Mouse (Mus musculus) liver, embryonic 11.5 days (tissue): ENCODE measurements around the gene Kirrel. TPM values are rescaled to one million over a fixed set of nuclear protein-coding genes. Genes with fewer than 3 reads are reported as not detected.
A peak's percentile ranks its signal among the peaks of the same experiment; 100 is the strongest.

Source experiments
- ATAC-seq: fragments of 200-750 bp; cut with Nextera tagmentation; replicated peaks from 2 replicates; pipeline ENCODE4 v1.8.0; 2017; ENCODE audit warnings: moderate number of reproducible peaks, mild to moderate bottlenecking, moderate TSS enrichment, moderate library complexity; ENCODE audit not compliant: low FRiP score
- DNase-seq: peaks from one replicate; pipeline ENCODE4 v3.0.0-alpha.2; 2017; ENCODE audit warnings: low spot score
- H3K27ac ChIP-seq: fragments of 300-500 bp; sonication (generic); 2 replicates; pipeline ENCODE4 v1.5.1; 2014; ENCODE audit warnings: mild to moderate bottlenecking, low read depth, low read length, control low read depth
- H3K27me3 ChIP-seq: fragments of 300-500 bp; sonication (generic); replicated peaks from 2 replicates; pipeline ENCODE4 v1.6.1; 2014; ENCODE audit warnings: low read length, mixed read lengths; ENCODE audit not compliant: control insufficient read depth, insufficient read depth
- H3K36me3 ChIP-seq: fragments of 300-500 bp; sonication (generic); 2 replicates; pipeline ENCODE4 v1.6.1; 2014; ENCODE audit warnings: mild to moderate bottlenecking, low read length, moderate library complexity, mixed read lengths; ENCODE audit not compliant: control insufficient read depth, insufficient read depth
- H3K4me1 ChIP-seq: fragments of 300-500 bp; sonication (generic); replicated peaks from 2 replicates; pipeline ENCODE4 v1.6.1; 2014; ENCODE audit warnings: low read length, mixed read lengths; ENCODE audit not compliant: control insufficient read depth, insufficient read depth
- H3K4me2 ChIP-seq: fragments of 300-500 bp; sonication (generic); 2 replicates; pipeline ENCODE4 v1.6.1; 2014; ENCODE audit warnings: mild to moderate bottlenecking, control low read depth, moderate library complexity
- H3K4me3 ChIP-seq: fragments of 300-500 bp; sonication (generic); 2 replicates; pipeline ENCODE4 v1.5.1; 2014; ENCODE audit warnings: low read depth, low read length, control low read depth
- H3K9ac ChIP-seq: fragments of 300-500 bp; sonication (generic); 2 replicates; pipeline ENCODE4 v1.6.1; 2014; ENCODE audit warnings: low read depth, low read length, control low read depth
- H3K9me3 ChIP-seq: fragments of 300-500 bp; sonication (generic); 2 replicates; pipeline ENCODE4 v1.6.1; 2016; ENCODE audit warnings: low read length, inconsistent platforms, mixed read lengths; ENCODE audit not compliant: control insufficient read depth
- WGBS: fragments of 180-500 bp; shearing (Covaris S2); extraction: QIAGEN DNeasy Blood & Tissue Kit; methylation state at CpG from one replicate; pipeline ENCODE4 v1.1.7; 2014; 5-methylcytosine and 5-hydroxymethylcytosine counted together
- polyA plus RNA-seq: library from polyadenylated mRNA; unstranded; fragments of >200 nt; fragmentation: Nextera tagmentation; extraction: Ambion mirVana; gene quantifications from 2 replicates; pipeline ENCODE4 v1.2.1, GENCODE M21; 2014

Kirrel gene
- polyA plus RNA-seq, 1 experiment from 2014 or later: 3.6 TPM

GRCm38 (mm10) chr3:87152111-87152738 lies 22.3 kb downstream of the Kirrel start:
- Histone ChIP-seq H3K4me2 (no peak overlapping the region), H3K4me1 (peaks cover 12% of the 10 kb centered on the region), H3K9me3 (no peaks in the 10 kb centered on the region), H3K27me3 (no peaks in the 10 kb centered on the region), H3K27ac (peak overlapping the region; percentile 16; the same call in 1 of the 2 replicates), H3K36me3 (no peaks in the 10 kb centered on the region), H3K4me3 (no peak overlapping the region), H3K9ac (no peak overlapping the region)
- DNase-seq (no peak), ATAC-seq (no peak)
- WGBS: 77% methylated on average over 4 of the region's 4 CpGs

GRCm38 (mm10) chr3:87151294-87151826 lies 23.2 kb downstream of the Kirrel start:
- Histone ChIP-seq H3K27me3 (no peaks in the 10 kb centered on the region), H3K9me3 (no peaks in the 10 kb centered on the region), H3K4me2 (no peak overlapping the region), H3K27ac (peak overlapping the region; percentile 90), H3K36me3 (no peaks in the 10 kb centered on the region), H3K4me1 (peaks cover 9% of the 10 kb centered on the region), H3K4me3 (no peak overlapping the region), H3K9ac (no peak overlapping the region)
- WGBS: 70% methylated on average over 2 of the region's 2 CpGs
- ATAC-seq: no peak
- DNase-seq: no peak

- Histone ChIP-seq H3K4me3 (no peak overlapping the region), H3K4me1 (peaks cover 9% of the 10 kb centered on the region), H3K4me2 (0 out of 2 replicates have a peak overlapping the region, but pooled peaks have one; percentile 16), H3K36me3 (no peaks in the 10 kb centered on the region), H3K9me3 (no peaks in the 10 kb centered on the region), H3K27ac (peak overlapping the region; percentile 90), H3K27me3 (no peaks in the 10 kb centered on the region), H3K9ac (no peak overlapping the region)
- ATAC-seq (0 out of 2 replicates have a peak, but pooled peaks have one; percentile 34), DNase-seq (no peak)
- 32% methylated on average over 16 of the region's 16 CpGs for WGBS
Observed at GRCm38 (mm10) chr3:87150689-87151244, 23.8 kb downstream of the Kirrel start.

- WGBS: 54% methylated on average over 8 of the region's 8 CpGs
- Histone ChIP-seq H3K27ac (peak overlapping the region; percentile 90), H3K4me2 (no peak overlapping the region), H3K4me1 (peaks cover 9% of the 10 kb centered on the region), H3K9ac (0 out of 2 replicates have a peak overlapping the region, but pooled peaks have one; percentile 34), H3K4me3 (no peak overlapping the region), H3K27me3 (no peaks in the 10 kb centered on the region), H3K36me3 (no peaks in the 10 kb centered on the region), H3K9me3 (no peaks in the 10 kb centered on the region)
- no peak for ATAC-seq
- DNase-seq: no peak
Observed at GRCm38 (mm10) chr3:87150056-87150688, 24.4 kb downstream of the Kirrel start.

- Histone ChIP-seq H3K9ac (no peak overlapping the region), H3K27ac (no peak overlapping the region), H3K4me3 (no peak overlapping the region), H3K4me1 (peaks cover 9% of the 10 kb centered on the region), H3K27me3 (no peaks in the 10 kb centered on the region), H3K4me2 (no peak overlapping the region), H3K9me3 (no peaks in the 10 kb centered on the region), H3K36me3 (no peaks in the 10 kb centered on the region)
- WGBS: 53% methylated on average over 10 of the region's 10 CpGs
- no peak for DNase-seq
- ATAC-seq: no peak
Observed at GRCm38 (mm10) chr3:87149425-87149824, 25.1 kb downstream of the Kirrel start.

- Histone ChIP-seq H3K9me3 (no peaks in the 10 kb centered on the region), H3K36me3 (no peaks in the 10 kb centered on the region; the same call in 1 of the 2 replicates), H3K27ac (no peak overlapping the region), H3K9ac (no peak overlapping the region), H3K27me3 (no peaks in the 10 kb centered on the region), H3K4me2 (no peak overlapping the region), H3K4me3 (no peak overlapping the region), H3K4me1 (no peaks in the 10 kb centered on the region)
- ATAC-seq: no peak
- no peak for DNase-seq
- 59% methylated on average over 6 of the region's 6 CpGs for WGBS
Observed at GRCm38 (mm10) chr3:87144476-87145240, 29.9 kb downstream of the Kirrel start.

- Histone ChIP-seq H3K4me2 (no peak overlapping the region), H3K36me3 (no peaks in the 10 kb centered on the region; the same call in 1 of the 2 replicates), H3K27ac (no peak overlapping the region), H3K9me3 (no peaks in the 10 kb centered on the region), H3K9ac (no peak overlapping the region), H3K4me3 (no peak overlapping the region), H3K27me3 (no peaks in the 10 kb centered on the region), H3K4me1 (no peaks in the 10 kb centered on the region)
- WGBS: 82% methylated on average over 5 of the region's 5 CpGs
- ATAC-seq (no peak), DNase-seq (no peak)
Observed at GRCm38 (mm10) chr3:87140284-87140683, 34.3 kb downstream of the Kirrel start.

- Histone ChIP-seq H3K36me3 (no peaks in the 10 kb centered on the region; the same call in 1 of the 2 replicates), H3K4me3 (no peak overlapping the region), H3K9me3 (no peaks in the 10 kb centered on the region), H3K27ac (no peak overlapping the region), H3K27me3 (no peaks in the 10 kb centered on the region), H3K4me1 (0 out of 2 replicates have a peak, but pooled peaks cover 2% of the 10 kb centered on the region), H3K4me2 (no peak overlapping the region), H3K9ac (no peak overlapping the region)
- no peak for ATAC-seq
- 78% methylated on average over 7 of the region's 7 CpGs for WGBS
- DNase-seq: no peak
Observed at GRCm38 (mm10) chr3:87136782-87137181, 37.8 kb downstream of the Kirrel start.
